Mouse (Mus musculus): ENCODE data around the gene Bptf. TPM values are rescaled to one million over a fixed set of nuclear protein-coding genes. Genes with fewer than 3 reads are reported as not detected.
"Not testable (repeated sequence)": the region's sequence is repeated elsewhere in the genome, so short reads cannot be mapped to it uniquely, and the experiment has no call there.

The Bptf gene
- polyA plus RNA-seq, 1 experiment from 2014 or later, result 19.1 TPM

DNA sequence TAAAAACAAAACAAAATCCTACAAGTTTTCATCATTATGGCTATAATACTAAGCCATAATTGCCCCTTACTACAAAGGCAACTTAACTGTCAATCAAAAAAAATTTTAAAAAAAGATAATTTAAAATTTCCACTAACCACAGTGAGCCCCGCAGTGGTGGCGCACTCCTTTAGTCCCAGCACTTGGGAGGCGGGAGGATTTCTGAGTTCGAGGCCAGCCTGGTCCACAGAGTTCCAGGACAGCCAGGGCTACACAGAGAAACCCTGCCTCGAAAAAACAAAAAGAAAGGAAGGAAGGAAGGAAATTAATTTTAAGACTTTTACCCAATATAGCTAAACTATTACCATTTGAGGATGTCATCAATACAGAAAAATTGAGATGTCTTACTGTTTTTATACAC lies 134.0 kb downstream of the Bptf start:
- H3K4me1 ChIP-seq (ENCODE audit: control insufficient read depth, insufficient read depth, low read length), result peaks cover 17% of the 10 kb centered on the region
- H3K27ac ChIP-seq (ENCODE audit: low read length), result no peak overlapping the region
- H3K4me3 ChIP-seq (ENCODE audit: low read length), result peak overlapping the region; percentile 98
- WGBS, result 13% methylated on average over 5 of the region's 5 CpGs
- ATAC-seq, result no peak
- no peaks in the 10 kb centered on the region for H3K27me3 ChIP-seq (replicated peaks; ENCODE audit: control insufficient read depth, insufficient read depth, low read length)
- H3K9ac ChIP-seq (ENCODE audit: low read depth, low read length), result peak overlapping the region; percentile 93
- no peaks in the 10 kb centered on the region for H3K9me3 ChIP-seq (ENCODE audit: control insufficient read depth, low read length)
- H3K36me3 ChIP-seq (ENCODE audit: control insufficient read depth, insufficient read depth, low read length), result 0 out of 2 replicates have a peak, but pooled peaks cover 3% of the 10 kb centered on the region
- peak overlapping the region; percentile 65 for H3K4me2 ChIP-seq (ENCODE audit: low read depth, low read length)

DNA sequence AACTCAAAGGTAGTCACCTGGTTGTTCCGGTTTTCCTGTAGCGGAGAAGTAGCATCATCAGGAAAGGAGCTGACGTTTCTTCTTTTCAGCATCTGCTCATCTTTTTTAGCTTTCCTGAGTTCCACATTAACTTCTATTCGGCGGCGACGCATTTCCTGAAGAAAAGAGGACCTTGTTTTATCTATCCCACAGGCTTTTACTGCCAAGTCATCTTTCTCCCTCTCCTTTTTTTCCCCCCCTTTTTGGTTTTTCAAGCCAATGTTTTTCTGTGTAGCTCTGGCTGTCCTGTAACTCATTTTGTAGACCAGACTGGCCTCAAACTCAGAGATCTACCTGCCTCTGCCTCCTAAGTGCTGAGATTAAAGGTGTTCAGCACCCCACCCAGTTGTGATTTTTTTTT lies 135.4 kb downstream of the Bptf start:
- H3K4me3 ChIP-seq (ENCODE audit: low read length); ATAC-seq: not testable (repeated sequence)

DNA sequence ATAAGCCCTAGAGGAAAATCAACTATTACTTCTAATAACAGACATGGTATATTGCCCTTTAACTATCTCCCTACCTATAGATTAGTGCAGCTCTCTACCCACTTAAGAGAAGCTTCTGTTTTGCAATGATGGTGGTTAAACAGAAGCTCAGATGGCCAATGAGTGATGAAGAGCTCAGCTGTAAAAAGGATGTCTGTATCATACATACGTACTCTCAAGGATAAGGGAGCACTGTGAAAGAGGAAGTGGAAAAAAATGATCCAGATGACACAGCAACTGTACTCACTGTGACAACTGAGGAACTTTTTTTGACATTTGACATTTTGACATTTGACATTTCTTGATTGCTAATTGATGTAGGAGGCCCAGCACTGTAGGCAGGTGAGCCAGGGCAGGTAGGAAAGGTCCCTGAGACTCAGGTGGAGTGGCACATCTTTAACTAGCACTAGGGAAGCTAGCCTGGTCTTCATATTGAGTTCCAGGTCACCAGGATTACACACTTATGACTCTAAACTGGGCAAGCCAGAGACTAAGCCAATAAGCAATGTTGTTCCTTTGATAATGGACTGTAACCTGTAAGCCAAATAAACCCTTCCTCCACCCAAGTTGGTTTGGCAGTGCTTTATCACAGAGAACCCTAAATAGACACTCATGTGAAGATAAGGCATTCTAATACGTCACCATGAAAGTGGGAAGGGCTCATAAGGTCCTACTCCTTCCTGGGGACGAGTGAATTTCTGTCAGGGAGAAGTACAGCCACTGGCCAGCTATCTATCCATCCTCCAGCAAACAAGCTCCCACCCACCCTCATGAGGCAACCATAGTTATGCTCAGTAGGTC lies 137.5 kb downstream of the Bptf start:
- Histone ChIP-seq H3K36me3 (ENCODE audit: control insufficient read depth, insufficient read depth, low read length) (peaks cover 10% of the 10 kb centered on the region; the same call in 1 of the 2 replicates), H3K4me1 (ENCODE audit: control insufficient read depth, insufficient read depth, low read length) (peaks cover 17% of the 10 kb centered on the region), H3K4me2 (ENCODE audit: low read depth, low read length) (no peak overlapping the region), H3K4me3 (ENCODE audit: low read length) (no peak overlapping the region), H3K9ac (ENCODE audit: low read depth, low read length) (no peak overlapping the region), H3K9me3 (ENCODE audit: control insufficient read depth, low read length) (no peaks in the 10 kb centered on the region), H3K27ac (ENCODE audit: low read length) (no peak overlapping the region), H3K27me3 (replicated peaks; ENCODE audit: control insufficient read depth, insufficient read depth, low read length) (no peaks in the 10 kb centered on the region)
- 0 out of 2 replicates have a peak, but pooled peaks have one; percentile 6 for ATAC-seq
- 47% methylated on average over 3 of the region's 3 CpGs for WGBS

More for the DNA sequence above, 135.4 kb downstream of the Bptf start:
- not testable (repeated sequence) for H3K9ac ChIP-seq (ENCODE audit: low read depth, low read length); H3K9me3 ChIP-seq (ENCODE audit: control insufficient read depth, low read length); H3K27me3 ChIP-seq (replicated peaks; ENCODE audit: control insufficient read depth, insufficient read depth, low read length); H3K27ac ChIP-seq (ENCODE audit: low read length); H3K36me3 ChIP-seq (ENCODE audit: control insufficient read depth, insufficient read depth, low read length); H3K4me2 ChIP-seq (ENCODE audit: low read depth, low read length)
- H3K4me1 ChIP-seq (ENCODE audit: control insufficient read depth, insufficient read depth, low read length), result peaks cover 17% of the 10 kb centered on the region
- 91% methylated on average over 7 of the region's 7 CpGs for WGBS

DNA sequence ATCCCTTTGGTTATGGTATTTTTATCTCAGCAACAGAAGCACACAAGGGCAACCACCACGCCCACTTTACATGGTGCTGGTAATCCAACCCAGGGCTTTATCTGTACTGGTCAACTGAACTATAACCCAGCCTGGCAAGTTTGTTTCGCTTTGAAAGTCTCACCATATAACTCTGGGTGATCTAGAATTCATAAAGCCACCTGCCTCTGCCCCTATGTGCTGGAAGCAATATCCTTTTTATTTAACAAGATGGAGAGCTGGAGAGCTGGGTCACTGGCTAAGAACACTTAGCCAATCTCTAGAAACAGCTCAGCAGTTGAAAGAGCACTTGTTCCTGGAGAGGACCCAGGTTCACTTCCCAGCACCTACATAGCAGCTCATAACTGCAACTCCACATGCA lies 144.5 kb downstream of the Bptf start:
- no peak overlapping the region for H3K9ac ChIP-seq (ENCODE audit: low read depth, low read length)
- no peaks in the 10 kb centered on the region for H3K9me3 ChIP-seq (ENCODE audit: control insufficient read depth, low read length)
- no peak overlapping the region for H3K27ac ChIP-seq (ENCODE audit: low read length)
- H3K4me1 ChIP-seq (ENCODE audit: control insufficient read depth, insufficient read depth, low read length), result no peaks in the 10 kb centered on the region
- no peak overlapping the region for H3K4me2 ChIP-seq (ENCODE audit: low read depth, low read length)
- ATAC-seq, result no peak
- peaks cover 13% of the 10 kb centered on the region; the same call in 1 of the 2 replicates for H3K36me3 ChIP-seq (ENCODE audit: control insufficient read depth, insufficient read depth, low read length)
- WGBS, result 78% methylated on average over 2 of the region's 2 CpGs
- H3K27me3 ChIP-seq (replicated peaks; ENCODE audit: control insufficient read depth, insufficient read depth, low read length), result no peaks in the 10 kb centered on the region
- no peak overlapping the region for H3K4me3 ChIP-seq (ENCODE audit: low read length)

DNA sequence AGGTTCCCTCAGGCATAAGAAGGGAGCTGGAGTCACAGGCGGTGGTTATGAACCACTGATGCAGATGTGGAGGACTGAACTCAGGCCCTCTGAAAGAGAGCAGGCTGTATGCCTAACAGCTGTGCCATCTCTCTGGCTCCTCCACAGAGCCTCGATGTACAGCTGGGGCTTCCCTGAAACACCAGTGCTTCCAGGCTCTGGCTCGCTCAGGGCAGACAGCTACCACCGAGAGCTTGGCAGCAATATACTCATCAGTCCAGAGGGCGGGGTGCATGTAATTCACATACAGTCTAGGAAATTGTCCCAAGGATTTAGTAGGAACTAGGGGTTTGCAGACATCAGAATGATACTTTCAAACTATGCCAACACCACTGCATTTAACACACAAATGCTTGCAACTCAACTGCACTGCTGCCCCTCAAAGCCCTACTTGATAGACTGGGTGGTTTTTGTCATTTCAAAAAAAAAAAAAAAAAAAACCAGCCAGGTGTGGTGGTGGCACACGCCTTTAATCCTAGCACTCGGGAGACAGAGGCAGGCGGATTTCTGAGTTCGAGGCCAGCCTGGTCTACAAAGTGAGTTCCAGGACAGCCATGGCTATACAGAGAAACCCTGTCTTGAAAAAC lies 145.8 kb downstream of the Bptf start:
- H3K27me3 ChIP-seq (replicated peaks; ENCODE audit: control insufficient read depth, insufficient read depth, low read length); H3K4me2 ChIP-seq (ENCODE audit: low read depth, low read length); H3K4me1 ChIP-seq (ENCODE audit: control insufficient read depth, insufficient read depth, low read length); H3K36me3 ChIP-seq (ENCODE audit: control insufficient read depth, insufficient read depth, low read length); H3K9me3 ChIP-seq (ENCODE audit: control insufficient read depth, low read length); H3K27ac ChIP-seq (ENCODE audit: low read length); H3K4me3 ChIP-seq (ENCODE audit: low read length); H3K9ac ChIP-seq (ENCODE audit: low read depth, low read length): not testable (repeated sequence)
- 80% methylated on average over 9 of the region's 9 CpGs for WGBS
- ATAC-seq, result peak; percentile 49; the same call in 1 of the 2 replicates

Other genes with a start within 250 kb of the Bptf start
- 8.7 and 9.4 TPM in 2 replicates for gene Smurf2, start 211.4 kb downstream of the Bptf start, polyA plus RNA-seq (2015; fragmentation: Nextera tagmentation; extraction: Ambion mirVana)
- gene Kpna2, start 132.6 kb downstream of the Bptf start, polyA plus RNA-seq (2015; fragmentation: Nextera tagmentation; extraction: Ambion mirVana), result 318 and 375 TPM in 2 replicates
- 1.9 and 2.5 TPM in 2 replicates for gene 1810010H24Rik, start 106.4 kb downstream of the Bptf start, polyA plus RNA-seq (2015; fragmentation: Nextera tagmentation; extraction: Ambion mirVana)
- 36.9 and 43.0 TPM in 2 replicates for gene Nol11, start 57.3 kb upstream of the Bptf start, polyA plus RNA-seq (2015; fragmentation: Nextera tagmentation; extraction: Ambion mirVana)

Measured in intestine, embryonic 16.5 days (tissue).